Mouse (Mus musculus) cerebellum, adult 2 months (tissue): ENCODE data around the gene Gkn1.

ENCODE experiments used
- CTCF ChIP-seq: fragments of 200-500 bp; IDR thresholded peaks from 2 replicates; pipeline ENCODE4 v1.5.1; 2011; ENCODE audit warnings: low read depth, mild to moderate bottlenecking, control low read depth, low read length, moderate library complexity, borderline replicate concordance; ENCODE audit not compliant: insufficient read depth
- POLR2A ChIP-seq: fragments of 200-500 bp; IDR thresholded peaks from 2 replicates; pipeline ENCODE4 v1.6.1; 2011; ENCODE audit warnings: low read length, control low read depth, borderline replicate concordance; ENCODE audit not compliant: insufficient read depth

GRCm38 (mm10) chr6:87388877-87389276, 38.1 kb upstream of the Gkn1 start, which contains the start of gene Gkn3:
- no peak for TF ChIP-seq POLR2A
- TF ChIP-seq CTCF = no peak
